Mouse (Mus musculus): ENCODE results near the gene Fxn. TPM values are rescaled to one million over a fixed set of nuclear protein-coding genes. Genes with fewer than 3 reads are reported as not detected.

Gene Fxn
- polyA plus RNA-seq, 1 experiment from 2014 or later = 64.6 TPM

DNA sequence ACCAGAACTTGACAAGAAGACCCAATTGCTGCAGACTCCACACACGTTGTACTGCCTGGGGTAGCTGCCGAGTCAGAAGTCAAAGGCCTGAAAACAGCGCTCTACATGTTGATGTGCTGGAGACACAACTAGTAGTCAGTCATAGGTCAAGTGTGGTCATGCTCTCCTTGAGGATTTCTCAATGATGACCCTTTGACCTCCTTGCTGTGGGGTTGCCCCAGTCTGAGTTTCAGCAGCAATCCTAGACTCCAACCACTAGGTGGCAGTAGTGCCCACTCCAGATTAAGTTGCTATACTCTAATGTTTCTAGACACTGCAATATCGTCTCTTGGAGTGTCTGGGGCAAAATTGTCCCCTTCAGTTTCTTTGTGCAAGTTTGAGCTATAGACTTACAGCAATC lies 3.8 kb upstream of the Fxn start:
- H3K9ac ChIP-seq = no peak overlapping the region
- H3K4me3 ChIP-seq = no peak overlapping the region
- H3K9me3 ChIP-seq (replicated peaks) = no peaks in the 10 kb centered on the region
- H3K27me3 ChIP-seq = no peaks in the 10 kb centered on the region
- 50% methylated on average over 4 of the region's 4 CpGs for WGBS
- H3K36me3 ChIP-seq = no peaks in the 10 kb centered on the region
- no peak overlapping the region for H3K27ac ChIP-seq
- peaks cover 3% of the 10 kb centered on the region for H3K4me1 ChIP-seq (replicated peaks)
- no peak for ATAC-seq (replicated peaks; ENCODE audit: insufficient number of reproducible peaks, insufficient read depth, low FRiP score, low read depth)
- H3K4me2 ChIP-seq = no peak overlapping the region

DNA sequence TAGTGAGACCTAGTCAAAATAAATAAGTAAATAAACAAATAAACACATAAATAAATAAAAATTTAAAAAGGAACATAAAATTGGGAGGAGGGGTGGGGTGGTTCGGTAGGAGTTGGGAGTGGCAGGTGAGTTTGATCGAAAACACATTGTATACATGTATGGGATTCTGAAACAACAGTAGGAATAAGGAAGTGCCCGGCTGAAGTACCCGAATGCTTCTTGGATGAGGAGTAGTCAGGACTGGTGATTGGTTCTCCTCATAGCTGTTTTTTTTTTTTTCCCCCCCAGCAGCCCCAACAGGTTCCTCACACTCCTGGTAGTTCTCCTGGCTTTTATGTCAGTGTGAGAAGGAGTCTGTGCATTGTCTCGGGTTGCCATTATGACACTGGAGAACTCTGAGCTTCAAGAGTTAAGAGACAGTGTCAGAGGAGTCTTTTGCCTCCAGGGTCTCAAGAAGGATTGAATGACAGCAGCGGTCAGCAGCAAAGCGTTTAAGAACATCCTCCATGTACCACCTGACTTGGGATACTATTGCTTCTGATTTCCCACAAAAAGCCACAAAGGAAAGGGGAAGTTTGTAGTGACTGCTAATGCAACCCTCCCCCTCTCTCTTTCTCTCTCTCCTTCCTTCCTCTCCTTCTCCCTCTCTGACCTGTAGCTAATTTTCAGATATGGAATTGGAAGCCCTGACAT lies 1.0 kb upstream of the Fxn start:
- Histone ChIP-seq H3K36me3 (0 out of 2 replicates have a peak, but pooled peaks cover 2% of the 10 kb centered on the region), H3K27me3 (no peaks in the 10 kb centered on the region), H3K9ac (no peak overlapping the region), H3K27ac (no peak overlapping the region), H3K9me3 (replicated peaks) (no peaks in the 10 kb centered on the region), H3K4me1 (replicated peaks) (peaks cover 9% of the 10 kb centered on the region), H3K4me2 (peak overlapping the region; percentile 84; the same call in 1 of the 2 replicates), H3K4me3 (peak overlapping the region; percentile 81; the same call in 1 of the 2 replicates)
- 57% methylated on average over 7 of the region's 7 CpGs for WGBS
- no peak for ATAC-seq (replicated peaks; ENCODE audit: insufficient number of reproducible peaks, insufficient read depth, low FRiP score, low read depth)

- Histone ChIP-seq H3K4me1 (replicated peaks) (peaks cover 9% of the 10 kb centered on the region), H3K9ac (peak overlapping the region; percentile 84), H3K9me3 (replicated peaks) (no peaks in the 10 kb centered on the region), H3K27me3 (no peaks in the 10 kb centered on the region), H3K27ac (peak overlapping the region; percentile 96), H3K36me3 (0 out of 2 replicates have a peak, but pooled peaks cover 4% of the 10 kb centered on the region), H3K4me2 (peak overlapping the region; percentile 84), H3K4me3 (peak overlapping the region; percentile 81)
- peak; percentile 63 for ATAC-seq (replicated peaks; ENCODE audit: insufficient number of reproducible peaks, insufficient read depth, low FRiP score, low read depth)
- WGBS = under 1% methylated on average over 78 of the region's 78 CpGs
These were observed 452 bp downstream of the Fxn start for GRCm38 (mm10) chr19:24279706-24280600.

- 84% methylated on average over 15 of the region's 15 CpGs for WGBS
- H3K4me3 ChIP-seq = peak overlapping the region; percentile 81
- no peaks in the 10 kb centered on the region for H3K9me3 ChIP-seq (replicated peaks)
- peaks cover 9% of the 10 kb centered on the region for H3K4me1 ChIP-seq (replicated peaks)
- peak overlapping the region; percentile 13; the same call in 1 of the 2 replicates for H3K9ac ChIP-seq
- no peaks in the 10 kb centered on the region for H3K27me3 ChIP-seq
- peaks cover 10% of the 10 kb centered on the region for H3K36me3 ChIP-seq
- no peak for ATAC-seq (replicated peaks; ENCODE audit: insufficient number of reproducible peaks, insufficient read depth, low FRiP score, low read depth)
- peak overlapping the region; percentile 84 for H3K4me2 ChIP-seq
- 0 out of 2 replicates have a peak overlapping the region, but pooled peaks have one; percentile 96 for H3K27ac ChIP-seq
These were observed 1.5 kb downstream of the Fxn start for GRCm38 (mm10) chr19:24278859-24279258.

DNA sequence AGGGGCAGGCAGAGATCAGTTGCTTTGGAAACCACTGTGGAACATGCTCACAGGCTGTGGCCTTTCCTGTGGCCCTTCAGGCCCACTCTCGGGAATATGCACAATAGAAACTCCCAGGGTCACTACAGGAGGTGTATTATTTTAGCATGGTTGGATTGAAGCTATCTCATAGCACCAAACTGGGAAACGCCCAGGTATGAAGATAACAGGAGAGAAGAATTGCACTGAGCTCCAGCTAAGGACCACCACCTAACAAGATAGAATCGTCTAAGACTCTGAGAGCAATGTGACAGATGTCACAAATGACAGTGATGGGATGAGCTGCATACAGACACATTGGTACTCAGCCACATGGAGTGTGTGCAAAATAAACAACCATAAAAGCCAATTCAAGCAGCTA lies 6.1 kb downstream of the Fxn start:
- peaks cover 18% of the 10 kb centered on the region for H3K36me3 ChIP-seq
- no peak overlapping the region for H3K4me2 ChIP-seq
- H3K27ac ChIP-seq = no peak overlapping the region
- no peak overlapping the region for H3K9ac ChIP-seq
- no peak for ATAC-seq (replicated peaks; ENCODE audit: insufficient number of reproducible peaks, insufficient read depth, low FRiP score, low read depth)
- 64% methylated on average over 3 of the region's 3 CpGs for WGBS
- no peak overlapping the region for H3K4me3 ChIP-seq
- peaks cover 13% of the 10 kb centered on the region for H3K4me1 ChIP-seq (replicated peaks)
- no peaks in the 10 kb centered on the region for H3K9me3 ChIP-seq (replicated peaks)
- H3K27me3 ChIP-seq = no peaks in the 10 kb centered on the region

DNA sequence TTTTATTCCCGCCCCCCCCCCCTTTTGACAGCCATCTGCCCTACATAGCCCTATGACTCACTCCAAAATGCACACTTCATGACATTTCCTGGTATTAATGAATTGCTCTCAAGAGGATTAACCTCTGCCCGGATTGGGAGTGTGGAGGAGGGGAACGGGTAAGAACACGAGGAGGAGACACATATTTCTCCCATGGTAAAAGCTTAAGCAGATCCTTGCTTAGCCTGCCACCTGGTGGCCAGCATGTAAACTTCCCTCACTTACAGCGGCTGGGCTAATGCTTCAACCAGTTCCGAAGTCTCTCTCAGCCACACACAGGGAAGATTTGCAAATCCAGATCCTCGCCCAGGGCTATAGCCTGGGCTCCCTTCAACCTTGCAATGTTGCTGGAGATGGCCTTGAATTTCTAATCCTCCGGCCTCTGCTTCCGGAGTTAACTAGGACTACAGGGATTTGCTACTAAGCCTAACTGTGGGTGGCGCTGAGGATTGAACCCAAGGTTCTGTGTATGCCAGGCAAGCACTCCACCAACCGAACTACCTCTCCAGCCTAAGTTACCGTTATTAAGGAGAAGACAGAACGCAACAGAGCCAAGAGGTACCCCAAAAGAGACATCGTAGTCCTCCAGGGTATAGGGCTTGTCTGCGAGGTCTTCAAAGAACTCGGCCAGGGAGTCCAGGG lies 8.5 kb downstream of the Fxn start:
- no peaks in the 10 kb centered on the region for H3K27me3 ChIP-seq
- H3K9me3 ChIP-seq (replicated peaks) = no peaks in the 10 kb centered on the region
- peaks cover 26% of the 10 kb centered on the region for H3K36me3 ChIP-seq
- peak overlapping the region; percentile 17; the same call in 1 of the 2 replicates for H3K4me3 ChIP-seq
- no peak overlapping the region for H3K9ac ChIP-seq
- WGBS = 43% methylated on average over 16 of the region's 16 CpGs
- H3K27ac ChIP-seq = no peak overlapping the region
- peaks cover 6% of the 10 kb centered on the region for H3K4me1 ChIP-seq (replicated peaks)
- ATAC-seq (replicated peaks; ENCODE audit: insufficient number of reproducible peaks, insufficient read depth, low FRiP score, low read depth) = peak; percentile 70; the same call in 1 of the 2 replicates
- peak overlapping the region; percentile 47 for H3K4me2 ChIP-seq

DNA sequence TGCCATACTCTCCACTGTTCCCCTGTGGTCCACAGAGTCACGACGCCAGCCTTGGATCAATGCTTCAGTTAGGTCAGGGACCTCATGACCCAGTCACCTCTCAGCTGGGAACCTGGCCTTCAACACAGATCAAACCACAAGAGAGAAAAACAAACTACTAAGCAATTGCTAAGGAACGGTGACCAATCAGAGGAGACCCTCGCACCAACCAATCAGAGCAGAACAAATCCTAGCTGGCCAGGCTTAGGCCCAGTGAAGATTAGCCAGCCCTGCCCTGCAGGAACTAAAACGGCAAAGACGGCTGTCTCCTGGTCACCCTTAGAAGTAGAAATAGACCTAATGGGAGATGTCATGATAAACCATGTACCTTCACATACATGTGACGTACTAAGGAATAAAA lies 9.1 kb downstream of the Fxn start:
- WGBS = 48% methylated on average over 7 of the region's 7 CpGs
- peaks cover 6% of the 10 kb centered on the region for H3K4me1 ChIP-seq (replicated peaks)
- H3K36me3 ChIP-seq = peaks cover 26% of the 10 kb centered on the region
- ATAC-seq (replicated peaks; ENCODE audit: insufficient number of reproducible peaks, insufficient read depth, low FRiP score, low read depth) = peak; percentile 58
- no peak overlapping the region for H3K9ac ChIP-seq
- no peaks in the 10 kb centered on the region for H3K27me3 ChIP-seq
- H3K27ac ChIP-seq = no peak overlapping the region
- peak overlapping the region; percentile 47 for H3K4me2 ChIP-seq
- H3K9me3 ChIP-seq (replicated peaks) = no peaks in the 10 kb centered on the region
- H3K4me3 ChIP-seq = peak overlapping the region; percentile 17; the same call in 1 of the 2 replicates

GRCm38 (mm10) chr19:24268531-24268930 lies 11.9 kb downstream of the Fxn start:
- Histone ChIP-seq H3K9me3 (replicated peaks) (no peaks in the 10 kb centered on the region), H3K27me3 (no peaks in the 10 kb centered on the region), H3K4me2 (no peak overlapping the region), H3K9ac (no peak overlapping the region), H3K4me1 (replicated peaks) (peaks cover 6% of the 10 kb centered on the region), H3K36me3 (peaks cover 36% of the 10 kb centered on the region), H3K27ac (no peak overlapping the region), H3K4me3 (no peak overlapping the region)
- no peak for ATAC-seq (replicated peaks; ENCODE audit: insufficient number of reproducible peaks, insufficient read depth, low FRiP score, low read depth)
- WGBS = 70% methylated on average over 4 of the region's 4 CpGs

DNA sequence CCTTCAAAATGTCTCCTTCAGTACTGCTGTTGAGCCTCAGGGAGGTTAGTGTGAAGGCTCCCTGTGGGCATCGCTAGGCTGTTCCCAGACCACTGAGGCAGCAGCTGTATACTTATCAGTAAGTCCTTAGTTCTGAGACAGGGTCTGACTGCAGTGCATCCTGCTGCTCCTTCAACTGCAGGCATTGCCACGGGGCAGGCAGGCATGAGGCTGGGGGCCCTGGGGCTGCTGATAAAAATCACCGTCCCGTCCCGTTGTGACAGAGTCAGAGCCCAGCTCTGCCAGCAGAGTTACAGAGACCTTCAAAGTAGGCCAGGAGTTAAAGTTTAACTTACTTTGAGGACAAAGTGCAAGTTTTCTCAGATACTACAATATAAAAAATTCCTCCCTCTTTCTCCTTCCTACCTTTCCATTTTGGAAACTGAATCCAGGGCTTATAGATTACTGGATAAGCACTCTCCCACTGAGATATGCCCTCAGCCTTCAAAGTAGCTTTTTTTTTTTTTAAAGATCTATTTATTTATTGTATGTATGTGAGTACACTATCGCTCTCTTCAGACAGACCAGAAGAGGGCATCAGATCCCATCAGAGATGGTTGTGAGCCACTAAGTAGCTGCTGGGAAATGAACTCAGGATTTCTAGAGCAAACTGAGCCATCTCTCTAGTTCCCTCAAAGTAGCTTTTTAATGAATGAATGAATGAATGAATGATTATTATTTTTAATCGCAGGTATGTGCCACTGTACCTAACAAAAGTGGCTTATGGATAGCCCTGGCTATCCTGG lies 14.2 kb downstream of the Fxn start:
- Histone ChIP-seq H3K4me3 (no peak overlapping the region), H3K9ac (no peak overlapping the region), H3K9me3 (replicated peaks) (no peaks in the 10 kb centered on the region), H3K4me2 (no peak overlapping the region), H3K36me3 (peaks cover 46% of the 10 kb centered on the region; the same call in 1 of the 2 replicates), H3K27me3 (no peaks in the 10 kb centered on the region), H3K4me1 (replicated peaks) (peaks cover 1% of the 10 kb centered on the region), H3K27ac (no peak overlapping the region)
- whole genome bisulfite sequencing = 80% methylated on average over 7 of the region's 7 CpGs
- no peak for ATAC-seq (replicated peaks; ENCODE audit: insufficient number of reproducible peaks, insufficient read depth, low FRiP score, low read depth)

GRCm38 (mm10) chr19:24264991-24265390 lies 15.4 kb downstream of the Fxn start:
- H3K27me3 ChIP-seq = no peaks in the 10 kb centered on the region
- no peaks in the 10 kb centered on the region for H3K9me3 ChIP-seq (replicated peaks)
- no peak overlapping the region for H3K4me2 ChIP-seq
- 32% methylated on average over 7 of the region's 7 CpGs for WGBS
- no peak overlapping the region for H3K27ac ChIP-seq
- no peaks in the 10 kb centered on the region for H3K4me1 ChIP-seq (replicated peaks)
- H3K9ac ChIP-seq = no peak overlapping the region
- peaks cover 44% of the 10 kb centered on the region; the same call in 1 of the 2 replicates for H3K36me3 ChIP-seq
- peak; percentile 65; the same call in 1 of the 2 replicates for ATAC-seq (replicated peaks; ENCODE audit: insufficient number of reproducible peaks, insufficient read depth, low FRiP score, low read depth)
- no peak overlapping the region for H3K4me3 ChIP-seq

All from heart, embryonic 15.5 days (tissue).